Comparison of ENCODE assay signal across 8 mouse cellular contexts in genomic region chr3:20661883-20662282, GRCm38 (mm10).
A peak's percentile ranks its signal among the peaks of the same experiment; 100 is the strongest.
DNase-seq lines count a peak whose midpoint lies in the region; TF ChIP-seq lines count a peak whose summit lies in the region.

No protein-coding gene starts in this region.

- no peak overlapping the region for H3K9ac ChIP-seq in CH12.LX (ENCODE audit: insufficient read depth, low read depth)

- H3K4me1 ChIP-seq in CH12.LX (ENCODE audit: control insufficient read depth in 1 of 2, insufficient read depth in 2 of 2) = peaks cover 0 to 5% of the 10 kb centered on the region in 2 experiments; a peak in 2 of 4 replicates

- DNase-seq in CH12.LX (ENCODE audit: extremely low read depth) = peak; percentile 30
- DNase-seq in brain, embryonic 14.5 days (ENCODE audit: low read depth) = peak; percentile 75
- peak; percentile 51 for DNase-seq in heart, adult 8-10 months (ENCODE audit: low spot score)
- DNase-seq in layer of hippocampus, postnatal 36 days = peak; percentile 3 to 8
- DNase-seq in yolk sac, embryonic 10.5 days (ENCODE audit: low spot score) = peak; percentile 15
- no peak for DNase-seq in kidney, adult 9 months
- DNase-seq in spleen, postnatal 14 days (ENCODE audit: low spot score in 2 of 2) = no peak
- DNase-seq in testis, postnatal 14 days (ENCODE audit: low spot score) = no peak

- no peaks in the 10 kb centered on the region for H3K27me3 ChIP-seq in CH12.LX (replicated peaks)

- H3K79me2 ChIP-seq in CH12.LX (replicated peaks; ENCODE audit: control insufficient read depth, extremely low read depth, insufficient read depth, poor library complexity, severe bottlenecking) = no peaks in the 10 kb centered on the region

- H3K27ac ChIP-seq in CH12.LX (ENCODE audit: insufficient read depth, low read depth) = no peak overlapping the region

- no peaks in the 10 kb centered on the region for H3K36me3 ChIP-seq in CH12.LX (replicated peaks in 1 of 2; ENCODE audit: control insufficient read depth in 1 of 2, insufficient read depth in 1 of 2, low read length in 1 of 2)

- no peaks in the 10 kb centered on the region for H3K9me3 ChIP-seq in CH12.LX (replicated peaks; ENCODE audit: low read length)

- H3K4me3 ChIP-seq in CH12.LX (replicated peaks in 1 of 3; ENCODE audit: low read depth in 2 of 3, low read length in 2 of 3, poor library complexity in 1 of 3) = no peak overlapping the region

- no peak for TF ChIP-seq POLR2A in CH12.LX (IDR thresholded peaks at IDR 0.05; ENCODE audit: low read depth, low read length)
- no peak for TF ChIP-seq POLR2A in brain, embryonic 14.5 days (IDR thresholded peaks at IDR 0.05; ENCODE audit: borderline replicate concordance, extremely low read depth, insufficient read depth, insufficient read length, poor library complexity, severe bottlenecking)

- TF ChIP-seq RAD21 in CH12.LX (IDR thresholded peaks at IDR 0.05; ENCODE audit: low read depth, low read length) = no peak

- in situ Hi-C loops in CH12.LX (cut with MboI; ENCODE audit: low pct_ligation_motif_present, low pct_unique_long_range_greater_than_20kb, low sequenced_read_pairs) = loop anchor here (25.0 kb wide), 1 partner anchor 1275 kb away; no protein-coding TSS in a partner anchor

- dilution Hi-C loops in CH12.LX (cut with MboI; ENCODE audit: extremely low pct_ligation_motif_present, extremely low pct_unique_long_range_greater_than_20kb, low sequenced_read_pairs) = no loop called here

- no peak for TF ChIP-seq EP300 in CH12.LX (IDR thresholded peaks at IDR 0.05; ENCODE audit: low read length)

- TF ChIP-seq CTCF in CH12.LX (conservative IDR thresholded peaks at IDR 0.05 in 1 of 2, IDR thresholded peaks at IDR 0.05 in 1 of 2; ENCODE audit: low read depth in 2 of 2, low read length in 2 of 2) = no peak
- no peak for TF ChIP-seq CTCF in brain, embryonic 14.5 days (IDR thresholded peaks at IDR 0.05; ENCODE audit: borderline replicate concordance, extremely low read depth, insufficient read depth, insufficient read length)

- H3K4me2 ChIP-seq in CH12.LX (ENCODE audit: insufficient read depth, low read depth, poor library complexity, severe bottlenecking) = no peak overlapping the region

TF ChIP-seq in CH12.LX, 34 proteins besides CTCF, POLR2A, EP300 and RAD21:
- no peak for TF ChIP-seq USF2 (conservative IDR thresholded peaks at IDR 0.05; ENCODE audit: low read depth, low read length)
- no peak for TF ChIP-seq SIN3A (IDR thresholded peaks at IDR 0.05; ENCODE audit: low read length)
- peak; percentile 83 for TF ChIP-seq MEF2A (IDR thresholded peaks at IDR 0.05; ENCODE audit: borderline replicate concordance, low read depth, low read length)
- peak; percentile 58 for TF ChIP-seq JUN (IDR thresholded peaks at IDR 0.05; ENCODE audit: insufficient read depth, low read depth, low read length)

Comparison
In these comparisons a context has a peak if more than half of its experiments do, and no peak if none do; other contexts are left out.
1. DNase-seq: peak in CH12.LX (single experiment), brain, embryonic 14.5 days (single experiment), heart, adult 8-10 months (single experiment), layer of hippocampus, postnatal 36 days (2 of 2) and yolk sac, embryonic 10.5 days (single experiment); none in kidney, adult 9 months (single experiment), spleen, postnatal 14 days (0 of 2) and testis, postnatal 14 days (single experiment).